Mouse (Mus musculus): Measurements from ENCODE around the gene Atp13a1.

The Atp13a1 gene

GRCm38 (mm10) chr8:69790773-69791367 lies at the start of gene Atp13a1, which contains the start of gene Zfp866:
Gene Atp13a1 (plus strand): TSS chr8:69791163.
Gene Zfp866 (minus strand): TSS chr8:69791178.
- peak; percentile 95 for DNase-seq

GRCm38 (mm10) chr8:69741231-69741630 lies 49.7 kb upstream of the Atp13a1 start:
- DNase-seq: peak; percentile 29

GRCm38 (mm10) chr8:69749544-69750454 lies 41.2 kb upstream of the Atp13a1 start, which contains the start of gene Zfp963:
Gene Zfp963 (minus strand): TSS chr8:69749970.
- peak; percentile 96 for DNase-seq

- DNase-seq: no peak
Observed at GRCm38 (mm10) chr8:69752437-69752836, 38.5 kb upstream of the Atp13a1 start.

- no peak for DNase-seq
Observed at GRCm38 (mm10) chr8:69758316-69758715, 32.6 kb upstream of the Atp13a1 start.

GRCm38 (mm10) chr8:69761814-69762445 lies 29.0 kb upstream of the Atp13a1 start:
- DNase-seq: no peak

- no peak for DNase-seq
Observed at GRCm38 (mm10) chr8:69771221-69771620, 19.7 kb upstream of the Atp13a1 start.

- DNase-seq: no peak
Observed at GRCm38 (mm10) chr8:69772106-69772505, 18.9 kb upstream of the Atp13a1 start.

- DNase-seq: peak; percentile 98
Observed at GRCm38 (mm10) chr8:69774503-69775148, 16.3 kb upstream of the Atp13a1 start, which contains the start of gene Gm20422. Gene Gm20422 (minus strand): TSS chr8:69774886.

GRCm38 (mm10) chr8:69775149-69775534 lies 15.8 kb upstream of the Atp13a1 start:
- DNase-seq: no peak

GRCm38 (mm10) chr8:69777111-69777510 lies 13.9 kb upstream of the Atp13a1 start:
- DNase-seq: no peak

GRCm38 (mm10) chr8:69789105-69789504 lies 1.9 kb upstream of the Atp13a1 start:
- no peak for DNase-seq

- DNase-seq: no peak
Observed at GRCm38 (mm10) chr8:69789731-69790130, 1.2 kb upstream of the Atp13a1 start.

- peak; percentile 40 for DNase-seq
Observed at GRCm38 (mm10) chr8:69790364-69790763, 599 bp upstream of the Atp13a1 start.

- DNase-seq: peak; percentile 65
Observed at GRCm38 (mm10) chr8:69791415-69792068, 579 bp downstream of the Atp13a1 start.

- no peak for DNase-seq
Observed at GRCm38 (mm10) chr8:69793666-69794065, 2.7 kb downstream of the Atp13a1 start.

GRCm38 (mm10) chr8:69794096-69794495 lies 3.1 kb downstream of the Atp13a1 start:
- DNase-seq: no peak

GRCm38 (mm10) chr8:69794901-69795300 lies 3.9 kb downstream of the Atp13a1 start:
- DNase-seq: no peak

GRCm38 (mm10) chr8:69796721-69797345 lies 5.9 kb downstream of the Atp13a1 start:
- no peak for DNase-seq

GRCm38 (mm10) chr8:69797661-69798060 lies 6.7 kb downstream of the Atp13a1 start:
- no peak for DNase-seq

GRCm38 (mm10) chr8:69799261-69799660 lies 8.3 kb downstream of the Atp13a1 start:
- DNase-seq: no peak

GRCm38 (mm10) chr8:69799946-69800345 lies 9.0 kb downstream of the Atp13a1 start:
- DNase-seq: no peak
